Mouse (Mus musculus) adrenal gland, adult 2 months (tissue): ENCODE data around the gene Rsf1. TPM values are rescaled to one million over a fixed set of nuclear protein-coding genes. Genes with fewer than 3 reads are reported as not detected.
A peak's percentile ranks its signal among the peaks of the same experiment; 100 is the strongest.

ENCODE experiments used
- DNase-seq: peaks from one replicate; pipeline ENCODE4 v3.0.0; 2021
- polyA plus RNA-seq: library from polyadenylated mRNA; depleted of rRNA; stranded (reverse); fragments of >200 nt; gene quantifications from 2 replicates; pipeline ENCODE4 v1.2.3, GENCODE M21; 2012; rRNA removed
- total RNA-seq, 2 experiments: library from RNA; stranded (reverse); gene quantifications; 2 replicates each; pipeline ENCODE4 v1.2.3; 2021

The Rsf1 gene
- total and polyA plus RNA-seq, 3 experiments: 1.2 to 25.9 (median 24.3) TPM

DNA sequence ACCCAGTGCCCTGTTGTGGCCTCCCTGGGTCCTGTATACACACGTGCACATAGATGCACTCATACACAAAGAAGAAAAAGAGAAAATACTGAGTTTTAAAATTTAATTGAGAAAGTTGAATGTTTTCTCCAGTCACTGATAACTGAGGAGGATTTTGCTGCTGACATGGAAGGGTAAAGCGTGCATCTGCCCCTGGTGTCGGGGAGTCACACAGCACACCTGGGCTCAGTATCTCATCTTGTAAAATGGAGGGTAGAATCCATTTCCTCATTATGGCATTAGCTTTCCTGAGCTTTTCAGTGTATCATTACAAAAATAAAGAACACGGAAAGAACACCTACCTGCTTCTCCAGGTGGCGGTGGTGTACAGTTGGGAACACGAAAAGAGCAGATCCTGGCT lies 145.7 kb downstream of the Rsf1 start:
- DNase-seq: no peak

DNA sequence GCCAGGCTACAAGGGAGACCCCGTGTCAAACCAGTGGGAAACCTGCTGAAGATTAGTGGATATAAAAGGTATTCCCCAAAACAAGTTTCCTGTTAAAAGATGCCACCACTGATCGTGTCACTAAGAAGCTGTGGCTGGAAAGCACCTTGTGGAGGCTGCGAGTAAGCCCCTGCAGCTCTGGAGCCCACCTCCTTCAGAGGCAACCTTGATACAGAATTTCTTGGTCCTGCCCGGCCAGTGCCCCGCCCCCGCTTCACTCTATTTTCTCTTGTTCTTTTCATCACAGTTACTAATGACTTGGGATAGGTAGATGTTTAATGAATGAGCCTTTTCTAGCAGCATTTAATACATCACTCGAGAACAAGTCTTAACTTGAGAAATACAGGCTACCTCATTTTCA lies 146.4 kb downstream of the Rsf1 start:
- DNase-seq: no peak

DNA sequence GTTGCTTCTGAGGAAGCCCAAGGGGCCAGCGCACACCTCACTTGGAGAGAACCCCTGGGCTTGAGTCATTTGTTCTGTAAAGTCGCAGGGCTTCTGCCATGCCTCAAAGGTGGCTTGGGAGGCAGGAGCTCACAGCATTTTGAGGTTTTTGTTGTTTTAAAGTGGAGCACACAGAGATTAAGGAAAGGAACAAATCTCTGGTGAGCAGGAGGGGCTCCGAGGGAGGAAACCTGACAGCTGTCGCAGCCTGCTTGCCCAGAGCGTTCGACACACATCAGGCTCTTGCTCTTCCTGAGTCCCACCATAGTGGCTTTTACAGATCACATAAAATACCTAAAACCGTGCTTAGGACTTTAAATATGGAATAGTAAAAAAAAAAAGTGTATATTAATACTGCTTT lies 147.1 kb downstream of the Rsf1 start:
- DNase-seq: no peak

DNA sequence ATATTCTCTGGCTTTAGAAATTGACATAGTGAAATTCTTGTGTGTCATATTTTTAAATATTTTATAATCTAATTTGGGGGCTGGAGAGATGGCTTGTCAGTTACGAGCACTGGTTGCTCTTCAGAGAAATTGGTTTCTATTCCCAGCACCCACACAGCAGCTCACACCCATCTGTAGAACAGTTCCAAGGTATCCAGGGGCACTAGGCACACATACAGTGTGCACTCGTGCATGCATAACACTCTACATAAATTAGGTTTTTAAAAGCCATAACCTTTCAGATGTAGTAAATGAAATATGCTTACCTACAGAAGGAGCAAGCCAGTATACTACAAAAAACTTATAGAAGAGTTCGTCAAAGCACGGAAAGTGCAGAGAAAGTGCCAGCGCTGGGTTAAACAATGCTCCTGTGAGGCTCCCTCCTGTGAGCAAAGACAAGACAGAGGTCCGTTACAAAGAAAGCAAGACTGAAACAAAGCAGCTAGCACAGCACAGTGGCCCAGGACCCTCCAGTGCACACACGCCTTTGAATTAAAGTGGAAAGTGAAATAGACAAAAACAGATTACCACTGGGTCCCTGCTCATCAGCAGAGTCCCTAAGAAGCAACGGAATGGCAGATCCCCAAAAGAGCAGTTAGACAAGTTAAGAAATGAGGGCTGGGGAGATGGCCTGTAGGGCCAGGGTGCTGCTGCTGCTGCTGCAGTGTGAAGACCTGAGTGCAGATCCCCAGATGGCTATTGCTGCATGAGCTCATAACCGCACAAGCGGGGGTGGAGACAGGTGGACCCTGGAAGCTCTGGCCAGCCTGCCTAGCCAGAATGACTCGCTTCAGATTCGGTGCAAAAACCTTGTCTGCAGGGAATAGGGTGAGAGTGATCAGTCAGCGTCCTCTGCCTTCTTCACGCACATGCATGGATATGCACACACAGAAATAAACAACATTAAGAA lies 149.3 kb downstream of the Rsf1 start:
- DNase-seq: no peak

DNA sequence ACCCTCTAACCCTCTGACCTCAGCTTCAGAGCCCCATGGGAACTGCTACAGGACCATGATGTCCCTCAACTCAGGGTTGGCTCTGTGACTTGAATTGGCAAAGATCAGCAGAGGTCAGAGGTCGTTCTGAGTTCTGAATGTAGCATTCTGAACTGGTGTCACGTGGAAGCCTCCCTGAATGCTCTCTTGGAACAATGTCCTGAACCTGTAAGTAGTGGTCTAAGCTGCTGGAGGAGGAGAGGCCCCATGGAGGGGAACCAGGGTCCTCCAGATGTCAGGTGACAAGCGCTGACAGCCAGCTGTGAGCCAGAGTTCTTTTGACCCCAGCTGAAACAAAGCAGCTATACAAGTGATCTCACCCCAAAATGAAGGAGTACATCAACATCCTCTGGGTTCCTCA lies 150.7 kb downstream of the Rsf1 start:
- DNase-seq: no peak

DNA sequence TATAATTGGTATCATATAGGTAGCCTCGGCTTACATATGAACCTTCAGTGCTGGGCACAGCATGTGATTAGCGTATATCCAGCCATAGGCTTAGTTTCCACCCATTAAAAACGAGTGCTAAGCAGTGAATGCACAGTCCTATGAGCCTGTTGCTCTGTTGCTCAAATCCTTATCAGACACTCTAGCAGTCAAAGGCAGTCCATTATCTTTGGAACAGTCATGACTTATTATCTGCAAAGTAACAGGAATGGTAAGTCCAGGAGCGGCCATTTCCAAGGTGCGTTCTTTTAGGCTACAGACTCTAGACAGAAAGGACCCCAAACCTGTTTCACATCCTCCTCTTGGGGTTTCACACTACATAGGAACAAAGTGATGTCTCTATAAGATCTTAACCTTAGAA lies 153.9 kb downstream of the Rsf1 start:
- DNase-seq: no peak

DNA sequence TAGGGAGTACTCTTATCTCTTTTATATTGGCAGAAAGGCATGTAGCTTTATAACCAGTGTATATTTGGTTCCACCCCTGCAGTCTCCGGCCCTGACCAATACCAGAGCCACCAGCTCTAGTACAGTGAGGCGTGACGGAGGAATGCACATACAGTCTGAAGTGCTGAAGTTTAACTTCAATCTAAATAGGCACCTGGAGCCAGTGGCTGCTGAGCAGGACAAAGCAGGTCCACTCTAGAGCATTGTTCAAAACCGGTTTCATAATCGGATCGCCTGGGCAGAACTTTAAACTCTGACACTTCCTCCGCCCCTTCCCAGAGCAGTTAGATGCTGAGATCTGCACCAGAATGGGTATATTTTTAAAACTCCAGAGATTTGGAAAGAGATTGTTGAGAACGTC lies 155.3 kb downstream of the Rsf1 start:
- no peak for DNase-seq

DNA sequence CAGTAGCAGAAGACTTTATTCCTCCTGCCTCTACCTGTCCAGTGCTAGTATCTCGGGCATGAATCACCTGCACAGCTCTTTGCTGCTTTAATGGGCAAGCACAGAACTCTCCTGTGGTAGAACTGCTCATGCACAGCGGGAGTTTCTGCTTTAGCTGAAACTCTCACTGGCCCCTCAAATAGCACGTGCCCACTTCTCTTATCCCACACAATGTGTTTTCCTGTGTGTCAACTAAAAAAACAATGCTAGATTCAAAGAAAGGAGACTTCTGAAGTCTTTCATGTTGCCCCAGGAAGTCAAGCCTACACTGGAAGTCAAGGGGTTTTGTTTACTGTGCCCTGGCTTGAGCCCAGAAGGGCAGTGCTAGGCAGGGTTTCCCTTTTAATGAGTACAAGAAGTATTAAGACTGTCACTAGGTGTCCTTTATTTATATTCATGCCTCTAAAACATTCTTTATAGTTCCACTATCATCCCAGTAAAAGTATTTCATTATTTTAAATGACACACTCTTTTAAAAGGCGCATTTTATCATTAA lies 156.3 kb downstream of the Rsf1 start:
- no peak for DNase-seq

DNA sequence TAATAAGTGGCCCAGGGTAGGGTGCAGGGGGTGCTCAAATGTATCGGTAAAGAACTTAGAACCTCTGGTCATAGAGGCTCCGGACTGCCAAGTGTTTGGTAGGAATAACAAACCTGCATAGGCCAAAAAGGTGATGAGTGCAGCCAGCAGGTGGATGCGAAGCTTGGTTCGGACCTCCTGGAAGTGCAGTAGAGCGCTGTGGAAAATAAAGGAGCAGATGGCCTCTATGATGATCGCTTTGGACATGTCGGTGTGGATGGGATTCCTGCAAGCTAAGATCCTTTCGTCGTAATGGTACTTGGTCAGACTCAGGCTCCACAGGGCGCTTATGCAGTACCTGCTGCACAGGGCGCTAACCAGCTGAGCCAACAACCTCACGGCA lies 157.6 kb downstream of the Rsf1 start:
- DNase-seq: no peak

DNA sequence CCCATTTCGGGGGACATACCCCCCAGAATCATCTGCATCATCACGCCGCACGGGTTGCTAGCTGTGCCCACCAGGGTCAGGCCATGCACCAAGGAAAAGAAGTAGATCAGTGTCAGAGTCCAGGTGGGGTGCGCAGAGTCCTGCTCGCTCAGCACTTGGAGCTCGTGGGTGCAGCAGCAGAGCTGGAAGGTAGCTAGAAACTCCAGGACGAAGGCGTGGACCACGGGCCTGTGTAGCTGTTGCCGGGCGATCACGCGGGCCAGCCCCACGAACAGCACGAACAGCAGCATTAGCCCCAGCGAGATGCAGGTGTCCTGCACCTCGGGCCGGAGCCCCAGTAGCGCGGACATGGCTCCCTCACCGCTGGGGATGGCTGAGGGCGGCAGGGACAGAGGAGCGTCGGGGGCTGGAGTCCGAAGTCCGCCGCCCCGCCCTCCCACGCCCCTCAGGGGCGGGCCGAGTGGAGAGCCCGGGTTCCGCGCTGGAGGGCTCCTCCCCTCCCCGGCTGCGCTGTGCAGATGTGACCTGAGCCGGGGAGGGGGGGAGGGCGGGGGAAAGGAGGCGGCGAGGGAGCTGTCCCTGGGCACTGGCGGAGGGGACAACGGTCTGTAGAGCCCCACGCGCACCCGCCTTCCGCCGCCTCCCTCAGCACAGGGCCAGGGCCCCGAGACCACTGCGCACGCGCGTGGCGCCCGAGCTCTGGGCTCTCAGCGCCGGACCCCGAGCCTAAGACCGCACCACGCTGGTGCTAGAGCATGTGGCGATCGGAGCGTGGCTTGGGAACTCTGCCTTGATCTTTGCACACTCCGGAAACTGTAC lies 158.2 kb downstream of the Rsf1 start, which contains the start of gene Aqp11:
Gene Aqp11 (minus strand): TSS at position 652 of the 819 bp plus-strand sequence.
- peak; percentile 97 for DNase-seq

DNA sequence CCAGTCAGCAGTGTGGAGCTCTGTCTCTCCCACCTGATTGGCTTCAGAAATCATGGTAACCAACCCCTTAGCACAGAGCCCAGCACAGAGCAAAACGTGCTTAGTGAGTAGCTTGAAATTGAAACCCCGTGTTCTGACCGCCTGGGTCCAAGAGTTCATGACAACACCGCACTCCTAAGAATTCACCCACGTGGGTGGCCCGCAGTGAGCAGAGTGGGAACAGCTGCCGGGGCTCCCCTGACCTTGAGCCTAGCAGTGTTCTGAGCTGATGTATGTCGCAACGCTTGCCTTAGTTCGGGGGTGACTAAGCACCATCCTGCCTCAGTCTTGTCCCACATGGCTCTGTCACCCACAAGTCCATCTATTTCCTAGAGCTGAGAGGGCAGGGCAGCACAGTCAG lies 161.3 kb downstream of the Rsf1 start:
- DNase-seq: peak; percentile 83

DNA sequence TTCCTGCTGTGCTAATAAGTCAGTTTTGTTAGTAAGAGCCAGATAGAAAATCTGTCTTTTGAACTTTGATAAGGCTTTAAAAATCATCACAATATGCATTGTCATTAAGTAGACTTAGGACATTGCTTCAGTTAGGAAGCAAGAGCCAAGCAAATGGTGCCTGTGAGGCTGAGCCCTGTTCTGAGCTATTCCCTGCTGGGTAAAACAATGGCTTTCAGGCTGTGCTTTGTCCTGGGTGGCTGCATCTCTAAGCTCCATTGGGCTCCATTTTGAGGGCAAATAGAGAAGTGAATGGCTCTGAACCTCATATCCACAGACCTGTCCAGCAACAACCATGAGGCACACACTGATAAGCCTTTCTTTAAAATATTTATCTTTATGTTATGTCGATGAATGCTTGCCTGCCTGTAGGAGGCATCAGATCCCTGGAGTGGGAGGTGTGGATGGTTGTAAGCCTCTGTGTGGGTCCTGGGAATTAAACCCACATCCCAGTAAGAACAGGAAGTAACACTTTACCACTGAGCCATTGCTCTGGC lies 162.1 kb downstream of the Rsf1 start:
- DNase-seq: no peak

Other genes starting within 250 kb of the Rsf1 start
- 1 to 10 TPM; 7.0 to 8.5 TPM for gene Usp35, start 247.9 kb upstream of the Rsf1 start, total RNA-seq
- 8.4 and 11.1 TPM in 2 replicates for gene Usp35, start 247.9 kb upstream of the Rsf1 start, polyA plus RNA-seq
- 10 to 100 TPM in 1 of 2 experiments, 1 to 10 TPM in 1; 7.3 to 11.4 TPM for gene Kctd21, start 247.6 kb upstream of the Rsf1 start, total RNA-seq
- 5.3 and 5.6 TPM in 2 replicates for gene Kctd21, start 247.6 kb upstream of the Rsf1 start, polyA plus RNA-seq
- 10 to 100 TPM; 15.2 to 16.6 TPM for gene Alg8, start 208.3 kb upstream of the Rsf1 start, total RNA-seq
- gene Alg8, start 208.3 kb upstream of the Rsf1 start, polyA plus RNA-seq: 6.0 and 7.3 TPM in 2 replicates
- gene Ndufc2, start 179.9 kb upstream of the Rsf1 start, total RNA-seq: 100 to 1,000 TPM; 263 to 364 TPM
- 264 and 287 TPM in 2 replicates for gene Ndufc2, start 179.9 kb upstream of the Rsf1 start, polyA plus RNA-seq
- gene Thrsp, start 162.2 kb upstream of the Rsf1 start, total RNA-seq: 1,000 to 10,000 TPM in 1 of 2 experiments, 100 to 1,000 TPM in 1; 552 to 1,139 TPM
- 258 and 373 TPM in 2 replicates for gene Thrsp, start 162.2 kb upstream of the Rsf1 start, polyA plus RNA-seq
- gene Kctd14, start 128.6 kb upstream of the Rsf1 start, total RNA-seq: 1 to 10 TPM; 1.2 to 4.2 TPM
- 0.76 and 1.2 TPM in 2 replicates for gene Kctd14, start 128.6 kb upstream of the Rsf1 start, polyA plus RNA-seq
- gene Ints4, start 98.9 kb upstream of the Rsf1 start, total RNA-seq: 10 to 100 TPM; 58.8 to 60.3 TPM
- 57.5 and 70.5 TPM in 2 replicates for gene Ints4, start 98.9 kb upstream of the Rsf1 start, polyA plus RNA-seq
- gene Aamdc, start 392 bp upstream of the Rsf1 start, total RNA-seq: 10 to 100 TPM; 31.7 to 49.1 TPM
- gene Aamdc, start 392 bp upstream of the Rsf1 start, polyA plus RNA-seq: 8.5 and 11.6 TPM in 2 replicates
- 10 to 100 TPM; 43.5 to 67.2 TPM for gene Clns1a, start 116.7 kb downstream of the Rsf1 start, total RNA-seq
- gene Clns1a, start 116.7 kb downstream of the Rsf1 start, polyA plus RNA-seq: 36.4 and 45.4 TPM in 2 replicates
- 1 to 10 TPM; 2.8 to 5.3 TPM for gene Aqp11, start 158.4 kb downstream of the Rsf1 start, total RNA-seq
- 5.5 and 8.1 TPM in 2 replicates for gene Aqp11, start 158.4 kb downstream of the Rsf1 start, polyA plus RNA-seq
- gene Pak1, start 208.7 kb downstream of the Rsf1 start, total RNA-seq: 10 to 100 TPM; 20.5 to 32.2 TPM
- 19.8 and 21.4 TPM in 2 replicates for gene Pak1, start 208.7 kb downstream of the Rsf1 start, polyA plus RNA-seq